Mouse (Mus musculus) lung, adult 2 months (tissue): ENCODE measurements around the gene Gpd2. TPM values are rescaled to one million over a fixed set of nuclear protein-coding genes. Genes with fewer than 3 reads are reported as not detected.

ENCODE experiments used
- DNase-seq: peaks from one replicate; pipeline ENCODE4 v3.0.0; 2022
- H3K4me1 ChIP-seq: fragments of 200-500 bp; 2 replicates; pipeline ENCODE4 v1.6.1; 2011; ENCODE audit warnings: low read length; ENCODE audit not compliant: control insufficient read depth, insufficient read depth
- H3K4me3 ChIP-seq: fragments of 200-500 bp; replicated peaks from 2 replicates; pipeline ENCODE3; 2011; ENCODE audit warnings: low read depth, mild to moderate bottlenecking, control low read depth, low read length; ENCODE audit errors: extremely low read depth
- CTCF ChIP-seq: fragments of 200-500 bp; IDR thresholded peaks from 2 replicates; pipeline ENCODE4 v1.5.1; 2011; ENCODE audit warnings: mild to moderate bottlenecking, low read length, control low read depth; ENCODE audit not compliant: insufficient read depth
- POLR2A ChIP-seq: fragments of 200-500 bp; IDR thresholded peaks from 2 replicates; pipeline ENCODE4 v1.6.1; 2011; ENCODE audit warnings: low read depth, mild to moderate bottlenecking, control low read depth, low read length, borderline replicate concordance; ENCODE audit errors: extremely low read depth
- WGBS: fragments of 180-500 bp; shearing (Covaris S2); methylation state at CpG from one replicate; pipeline ENCODE4 v1.1.7; 2018; 5-methylcytosine and 5-hydroxymethylcytosine counted together
- polyA plus RNA-seq: library from polyadenylated mRNA; depleted of rRNA; stranded (reverse); fragments of >200 nt; gene quantifications from 2 replicates; pipeline ENCODE4 v1.2.3, GENCODE M21; 2012

Gene Gpd2
- polyA plus RNA-seq, 1 experiment: 11.4 TPM

DNA sequence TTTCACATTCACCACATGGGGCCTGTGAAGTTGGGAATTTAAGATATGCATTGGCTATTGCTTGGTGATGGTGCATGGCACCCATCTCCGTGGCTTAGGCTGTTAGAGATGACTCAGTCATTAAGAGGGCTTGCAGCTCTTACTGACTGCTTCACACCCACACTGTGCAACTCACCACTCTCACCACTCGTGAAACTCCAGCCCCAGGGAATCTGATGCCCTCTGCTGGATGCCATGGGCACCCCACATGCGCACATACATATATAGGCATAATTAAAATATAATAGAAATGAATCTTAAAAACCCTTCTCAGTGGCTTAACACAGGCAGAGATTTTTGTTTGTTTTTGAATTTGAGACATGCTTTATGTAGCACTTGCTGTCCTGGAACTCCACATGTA, 125.1 kb downstream of the Gpd2 start:
- Histone ChIP-seq H3K4me3 (no peak overlapping the region), H3K4me1 (no peaks in the 10 kb centered on the region)
- no peak for TF ChIP-seq POLR2A
- TF ChIP-seq CTCF: peak; percentile 26; the same call in 1 of the 2 replicates
- no peak for DNase-seq
- WGBS: 80% methylated on average over 3 of the region's 3 CpGs

DNA sequence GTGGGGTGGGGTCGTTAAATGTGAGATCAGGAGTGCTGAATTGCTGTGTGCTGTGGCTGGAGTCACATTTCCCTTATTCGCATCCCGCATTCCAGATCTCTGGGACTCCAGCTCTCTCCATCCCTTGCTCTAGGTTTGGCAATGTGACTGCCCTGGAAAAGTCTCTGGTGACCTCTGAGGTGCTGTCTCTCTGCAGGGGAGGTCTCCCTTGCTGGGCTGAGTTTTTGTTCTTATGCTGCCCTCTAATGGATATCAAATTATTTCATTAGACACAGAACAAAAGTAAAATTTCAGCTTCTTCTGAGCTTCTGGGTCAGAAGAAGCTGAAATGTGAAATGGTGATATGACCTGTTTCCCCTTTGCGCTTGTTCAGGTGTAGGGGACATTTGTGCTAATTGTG, 137.2 kb downstream of the Gpd2 start:
- H3K4me1 ChIP-seq: no peaks in the 10 kb centered on the region
- TF ChIP-seq POLR2A: no peak
- TF ChIP-seq CTCF: no peak
- no peak for DNase-seq
- no peak overlapping the region for H3K4me3 ChIP-seq
- 51% methylated on average over 4 of the region's 4 CpGs for WGBS

DNA sequence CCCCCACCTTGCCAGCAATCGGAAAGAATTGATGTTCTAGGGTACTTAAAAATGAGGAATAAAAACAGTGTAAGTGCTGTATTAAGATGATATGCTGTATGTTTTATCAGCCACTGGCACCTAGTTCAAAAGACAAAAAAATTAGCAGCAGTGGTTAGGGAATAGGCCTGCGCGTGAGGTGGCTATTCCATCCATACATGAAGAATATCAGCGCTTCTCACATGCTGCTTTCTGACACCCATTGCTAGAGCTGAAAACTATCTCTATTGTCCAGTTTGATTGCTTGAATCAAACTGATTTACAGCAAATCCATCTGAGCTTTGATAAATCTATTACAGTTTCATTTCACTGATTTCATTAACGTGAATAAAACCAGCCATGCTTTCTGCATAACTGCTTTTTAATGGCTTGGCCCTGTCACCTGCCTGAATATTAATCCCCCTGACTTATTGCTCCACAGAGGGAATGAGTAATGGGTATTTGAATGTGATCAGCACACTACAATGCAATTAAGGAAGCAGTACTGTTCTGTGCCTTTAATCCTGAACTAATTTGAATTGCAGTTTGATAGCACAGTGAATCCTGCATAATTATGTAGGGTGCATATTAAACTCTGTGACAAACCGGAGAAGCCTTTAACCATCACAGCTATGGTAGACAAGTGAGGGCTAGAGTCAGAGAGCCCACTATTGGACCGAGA, 137.9 kb downstream of the Gpd2 start:
- no peak for TF ChIP-seq CTCF
- TF ChIP-seq POLR2A: no peak

DNA sequence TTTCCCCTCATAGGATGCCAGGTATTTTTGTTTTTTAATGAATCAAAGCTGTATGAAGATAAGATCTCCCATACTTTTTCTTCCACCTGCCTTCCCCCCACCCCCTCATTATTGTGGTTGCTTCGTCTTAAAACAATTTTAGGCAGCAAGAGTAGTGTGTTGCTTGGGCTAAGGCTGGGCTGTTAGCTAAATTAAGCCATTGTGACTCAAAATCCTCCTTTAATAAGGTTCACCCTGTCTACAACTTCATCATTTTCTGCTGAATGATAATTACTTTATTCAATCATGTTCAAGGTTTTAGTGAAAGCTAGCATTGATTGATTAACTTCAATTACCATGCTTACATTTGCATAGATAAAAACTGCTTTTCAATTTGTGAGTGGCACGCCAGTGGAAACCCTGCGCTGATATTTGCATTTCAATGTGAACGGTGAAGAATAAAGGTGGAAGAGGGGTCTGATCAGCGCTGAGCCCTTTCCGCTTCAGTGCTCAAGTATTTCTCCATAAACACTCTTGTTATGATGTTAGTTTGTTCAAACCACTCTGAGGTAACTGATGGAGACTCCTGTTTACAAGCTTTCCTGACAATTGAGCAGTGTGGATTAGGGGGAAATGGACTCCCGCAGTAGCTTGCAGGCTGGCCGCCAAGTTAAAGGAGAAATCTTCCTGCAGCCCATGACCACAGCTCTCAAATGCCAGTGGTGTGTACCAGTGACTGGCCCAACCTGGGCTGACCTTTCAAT, 140.9 kb downstream of the Gpd2 start:
- 41% methylated on average over 8 of the region's 8 CpGs for whole genome bisulfite sequencing
- TF ChIP-seq POLR2A: no peak
- TF ChIP-seq CTCF: no peak
- no peak for DNase-seq
- Histone ChIP-seq H3K4me3 (no peak overlapping the region), H3K4me1 (no peaks in the 10 kb centered on the region)

More for the DNA sequence above, 137.9 kb downstream of the Gpd2 start:
- H3K4me1 ChIP-seq: no peaks in the 10 kb centered on the region
- DNase-seq: no peak
- WGBS: 90% methylated on average over 7 of the region's 7 CpGs
- H3K4me3 ChIP-seq: no peak overlapping the region

DNA sequence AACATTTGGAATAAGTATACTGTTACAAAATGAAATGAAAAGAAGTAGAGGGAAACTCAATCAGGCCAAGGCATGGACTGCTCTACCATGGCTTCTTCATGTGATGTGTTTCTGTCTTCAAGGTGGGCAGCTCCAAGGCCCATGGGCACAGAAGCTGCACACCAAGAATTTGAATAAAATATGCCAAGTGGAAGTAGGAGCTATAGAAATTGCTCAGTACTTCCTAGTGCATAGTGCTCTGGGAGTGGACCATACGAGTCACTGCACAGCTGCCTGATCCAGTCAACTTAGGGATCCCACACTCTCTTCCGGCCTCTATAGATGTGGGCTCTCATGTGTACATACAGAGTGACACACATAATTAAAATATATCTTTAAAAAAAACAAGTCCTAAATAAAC, 147.2 kb downstream of the Gpd2 start:
- no peak for DNase-seq
- 85% methylated on average over 2 of the region's 2 CpGs for WGBS
- no peaks in the 10 kb centered on the region for H3K4me1 ChIP-seq
- H3K4me3 ChIP-seq: no peak overlapping the region
- TF ChIP-seq POLR2A: no peak
- TF ChIP-seq CTCF: no peak

DNA sequence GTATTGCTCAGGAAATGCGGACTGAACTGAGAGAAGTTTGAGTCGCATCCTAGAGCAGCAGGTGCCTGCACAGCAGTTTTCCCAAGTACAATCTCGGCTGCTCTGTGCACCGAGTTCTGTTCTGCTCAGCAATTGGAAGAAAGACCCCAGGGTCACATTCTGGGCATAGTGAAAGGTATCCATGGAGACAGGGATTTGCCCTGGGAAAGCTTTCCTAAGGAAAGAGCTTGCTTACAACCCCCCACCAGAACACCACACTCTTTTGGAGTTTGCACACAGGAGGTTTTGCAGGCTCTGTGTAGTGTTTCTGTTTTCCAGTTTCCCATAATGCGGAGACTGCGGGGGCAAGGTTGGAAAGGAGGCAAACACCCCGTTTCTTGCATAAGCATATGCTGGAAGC, 150.4 kb downstream of the Gpd2 start:
- DNase-seq: no peak
- H3K4me3 ChIP-seq: no peak overlapping the region

DNA sequence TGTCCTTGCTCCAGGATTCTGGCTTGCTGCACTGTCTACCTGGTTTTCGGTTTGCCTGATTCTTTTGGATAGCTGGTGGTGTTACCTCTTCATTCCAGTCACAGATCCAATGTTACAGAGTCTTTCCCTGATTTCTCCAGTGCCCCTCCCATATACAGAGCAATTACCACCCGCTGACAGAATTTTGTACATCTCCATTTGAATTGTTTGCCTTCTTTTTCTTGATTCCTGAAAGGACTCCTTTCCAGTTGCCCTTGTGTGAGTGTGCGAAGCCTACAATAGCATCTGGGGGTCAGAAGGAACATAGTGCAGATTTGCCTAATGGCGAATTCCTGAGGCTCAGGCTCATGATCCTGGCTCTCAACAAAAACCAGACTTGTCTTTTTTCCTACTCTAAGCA, 157.6 kb downstream of the Gpd2 start:
- no peak for DNase-seq
- TF ChIP-seq CTCF: no peak
- no peak for TF ChIP-seq POLR2A
- Histone ChIP-seq H3K4me1 (no peaks in the 10 kb centered on the region), H3K4me3 (no peak overlapping the region)
- WGBS: 88% methylated on average over 4 of the region's 4 CpGs

More for the DNA sequence above, 150.4 kb downstream of the Gpd2 start:
- no peaks in the 10 kb centered on the region for H3K4me1 ChIP-seq
- WGBS: 56% methylated on average over 7 of the region's 7 CpGs
- TF ChIP-seq CTCF (no peak), POLR2A (no peak)

DNA sequence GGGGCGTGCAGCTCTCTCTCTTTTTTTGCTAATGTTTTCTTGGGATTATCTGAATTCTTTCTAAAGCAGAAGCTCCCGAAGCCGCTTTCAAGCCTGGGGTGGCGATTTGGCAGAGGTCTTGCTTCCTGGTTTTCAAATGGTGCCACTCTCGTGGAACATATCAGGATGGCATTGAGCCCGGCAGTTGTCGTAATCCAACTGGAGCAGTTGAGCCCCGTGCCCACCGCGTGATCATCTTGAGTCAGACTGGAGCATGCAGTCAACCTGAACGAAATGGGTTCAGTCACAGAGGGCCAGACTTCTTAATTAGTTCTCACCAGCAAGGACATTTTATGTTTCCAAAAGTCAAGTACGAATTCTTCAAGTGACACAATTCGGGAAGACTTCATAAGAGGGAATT, 158.6 kb downstream of the Gpd2 start:
- DNase-seq: no peak
- Histone ChIP-seq H3K4me1 (no peaks in the 10 kb centered on the region), H3K4me3 (no peak overlapping the region)
- TF ChIP-seq CTCF: no peak
- TF ChIP-seq POLR2A: no peak
- 87% methylated on average over 13 of the region's 13 CpGs for WGBS

DNA sequence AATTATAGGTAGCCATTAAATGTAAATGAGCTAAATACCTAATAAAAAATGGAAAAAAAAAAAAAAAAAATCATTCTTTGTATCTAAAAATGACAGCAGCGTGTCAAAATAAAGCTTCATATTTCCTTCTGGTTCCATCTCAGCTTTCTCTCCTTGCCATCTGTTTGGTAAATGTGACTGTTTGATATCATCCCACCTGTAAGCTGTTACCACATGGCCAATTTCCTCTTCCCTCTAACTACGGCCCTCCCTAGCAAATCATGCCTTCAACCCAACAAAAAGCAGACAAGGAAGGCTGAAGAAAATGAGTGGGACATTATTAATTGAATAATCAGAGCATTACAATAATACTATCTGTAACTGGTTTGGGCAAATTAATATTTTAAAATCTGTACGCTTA, 160.3 kb downstream of the Gpd2 start:
- TF ChIP-seq POLR2A (no peak), CTCF (no peak)
- WGBS: 90% methylated on average over 3 of the region's 3 CpGs
- Histone ChIP-seq H3K4me3 (no peak overlapping the region), H3K4me1 (no peaks in the 10 kb centered on the region)
- no peak for DNase-seq

DNA sequence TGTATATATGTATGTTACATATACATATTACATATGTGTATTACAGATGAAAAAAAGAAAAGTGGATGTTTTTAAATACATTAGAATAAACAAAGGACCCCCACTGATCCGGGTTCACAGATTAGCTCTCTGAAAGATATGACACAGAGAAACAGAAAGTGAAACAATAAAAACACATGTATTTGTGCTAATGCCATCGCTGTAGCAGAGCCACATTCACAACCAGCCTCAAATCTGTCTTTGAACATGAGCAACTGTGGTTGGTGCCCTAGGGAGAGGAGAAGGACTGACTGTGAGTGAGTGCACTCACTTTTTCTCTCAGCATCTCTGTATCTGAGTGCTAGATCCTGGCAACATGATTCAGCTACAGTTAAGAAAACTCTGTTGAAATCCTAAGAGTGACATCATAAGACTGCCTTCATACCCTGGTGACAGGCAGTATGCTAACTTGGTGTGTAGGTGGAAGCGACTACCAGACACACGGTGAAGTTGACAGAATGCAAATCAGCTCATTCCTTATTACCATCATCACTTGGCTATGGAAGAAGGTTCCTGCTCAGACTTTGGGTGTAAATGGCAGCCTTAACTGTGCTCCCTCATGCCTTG, 170.1 kb downstream of the Gpd2 start:
- 68% methylated on average over 4 of the region's 4 CpGs for WGBS
- TF ChIP-seq CTCF (no peak), POLR2A (no peak)
- no peak for DNase-seq
- no peak overlapping the region for H3K4me3 ChIP-seq
- H3K4me1 ChIP-seq: no peaks in the 10 kb centered on the region
